Mouse (Mus musculus) ES-Bruce4 (cell line): ENCODE measurements at regions not wholly inside any gene's neighbourhood (a gene's known extent, or its start where the extent isn't known, plus 50 kb on each side); places are given as distances from the start of the nearest gene placed in this dataset.

Experiments used
- CTCF ChIP-seq: IDR thresholded peaks from one replicate; pipeline ENCODE4 v1.8.1; 2011; ENCODE audit warnings: low read depth, low read length
- EP300 ChIP-seq: IDR thresholded peaks from 2 replicates; pipeline ENCODE4 v1.6.1; 2011; ENCODE audit warnings: low read depth, low read length; ENCODE audit not compliant: insufficient read depth
- POLR2A ChIP-seq: IDR thresholded peaks from one replicate; pipeline ENCODE4 v1.8.1; 2011; ENCODE audit warnings: low read length; ENCODE audit not compliant: insufficient read depth

GRCm38 (mm10) chr2:109402556-109402955, 122.0 kb upstream of the Mettl15 start:
- no peak for TF ChIP-seq CTCF
- no peak for TF ChIP-seq EP300
- TF ChIP-seq POLR2A = no peak
